Mouse (Mus musculus): ENCODE data around the gene Cers3. TPM values are rescaled to one million over a fixed set of nuclear protein-coding genes. Genes with fewer than 3 reads are reported as not detected.

Gene Cers3
- polyA plus RNA-seq, 1 experiment from 2014 or later: 0.69 TPM

GRCm38 (mm10) chr7:66741008-66741407 is 2.3 kb upstream of the Cers3 start:
- no peak overlapping the region for H3K27ac ChIP-seq (replicated peaks)
- H3K4me1 ChIP-seq: peaks cover 3% of the 10 kb centered on the region
- no peaks in the 10 kb centered on the region for H3K9me3 ChIP-seq (replicated peaks)
- WGBS: 84% methylated on average over 5 of the region's 5 CpGs
- DNase-seq (ENCODE audit: low spot score): no peak
- no peaks in the 10 kb centered on the region for H3K36me3 ChIP-seq
- H3K27me3 ChIP-seq (ENCODE audit: low read depth, poor library complexity, severe bottlenecking): no peaks in the 10 kb centered on the region
- H3K4me3 ChIP-seq: no peak overlapping the region

GRCm38 (mm10) chr7:66741412-66741811 is 1.9 kb upstream of the Cers3 start:
- Histone ChIP-seq H3K27me3 (ENCODE audit: low read depth, poor library complexity, severe bottlenecking) (no peaks in the 10 kb centered on the region), H3K4me3 (no peak overlapping the region), H3K27ac (replicated peaks) (no peak overlapping the region), H3K4me1 (peaks cover 3% of the 10 kb centered on the region), H3K36me3 (no peaks in the 10 kb centered on the region), H3K9me3 (replicated peaks) (no peaks in the 10 kb centered on the region)
- no peak for DNase-seq (ENCODE audit: low spot score)
- 61% methylated on average over 8 of the region's 8 CpGs for WGBS

- Histone ChIP-seq H3K27me3 (ENCODE audit: low read depth, poor library complexity, severe bottlenecking) (no peaks in the 10 kb centered on the region), H3K4me1 (no peaks in the 10 kb centered on the region), H3K27ac (replicated peaks) (no peak overlapping the region), H3K4me3 (no peak overlapping the region), H3K36me3 (no peaks in the 10 kb centered on the region), H3K9me3 (replicated peaks) (no peaks in the 10 kb centered on the region)
- DNase-seq (ENCODE audit: low spot score): no peak
- 87% methylated on average over 7 of the region's 7 CpGs for WGBS
Measured at GRCm38 (mm10) chr7:66746972-66747371, 3.7 kb downstream of the Cers3 start.

- Histone ChIP-seq H3K4me3 (no peak overlapping the region), H3K27ac (replicated peaks) (no peak overlapping the region), H3K27me3 (ENCODE audit: low read depth, poor library complexity, severe bottlenecking) (no peaks in the 10 kb centered on the region), H3K4me1 (no peaks in the 10 kb centered on the region), H3K36me3 (no peaks in the 10 kb centered on the region), H3K9me3 (replicated peaks) (no peaks in the 10 kb centered on the region)
- 88% methylated on average over 1 of the region's 1 CpGs for WGBS
- no peak for DNase-seq (ENCODE audit: low spot score)
Measured at GRCm38 (mm10) chr7:66749998-66750397, 6.7 kb downstream of the Cers3 start.

DNA sequence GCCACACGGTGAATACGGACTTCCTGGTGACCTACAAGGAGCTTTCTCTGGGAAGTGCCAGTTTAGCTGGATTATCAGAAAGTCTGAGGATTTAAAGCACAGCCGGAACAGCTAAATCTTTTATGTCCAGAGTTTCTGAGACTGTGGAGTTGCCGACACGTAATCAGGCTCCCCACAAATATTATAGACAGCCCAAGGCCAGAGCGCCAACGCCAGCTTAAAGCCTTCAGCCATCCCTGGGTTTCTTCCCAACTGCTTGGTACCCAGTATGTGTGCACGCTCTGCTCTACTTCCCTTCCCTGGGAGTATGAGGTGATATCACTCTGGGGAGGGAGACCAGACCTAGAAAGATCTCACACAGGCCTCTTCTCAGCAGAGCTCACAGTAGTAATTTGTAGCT is 10.5 kb downstream of the Cers3 start:
- Histone ChIP-seq H3K36me3 (no peaks in the 10 kb centered on the region), H3K4me1 (no peaks in the 10 kb centered on the region), H3K4me3 (no peak overlapping the region), H3K9me3 (replicated peaks) (no peaks in the 10 kb centered on the region), H3K27me3 (ENCODE audit: low read depth, poor library complexity, severe bottlenecking) (no peaks in the 10 kb centered on the region), H3K27ac (replicated peaks) (no peak overlapping the region)
- DNase-seq (ENCODE audit: low spot score): no peak
- 89% methylated on average over 8 of the region's 8 CpGs for WGBS

DNA sequence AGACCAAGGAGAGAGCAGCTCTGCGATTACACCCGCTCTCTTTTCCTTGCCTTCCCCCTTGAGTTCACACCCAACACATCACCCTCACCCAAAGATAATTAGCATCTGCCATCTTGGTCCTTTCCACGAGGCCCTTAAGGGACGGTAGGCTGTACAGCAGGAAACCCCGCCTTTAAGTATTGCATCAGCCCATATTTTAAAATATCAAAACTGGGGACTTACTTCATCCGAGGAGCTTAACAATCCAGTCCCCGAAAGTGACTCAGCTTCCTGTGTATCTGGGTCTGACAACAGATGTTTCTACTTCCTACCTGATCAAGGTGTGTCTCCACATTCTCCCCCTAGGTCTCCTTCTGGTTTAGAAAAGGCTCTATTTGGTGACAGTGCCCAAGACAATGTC is 12.3 kb downstream of the Cers3 start:
- H3K4me3 ChIP-seq: no peak overlapping the region
- H3K4me1 ChIP-seq: no peaks in the 10 kb centered on the region
- no peaks in the 10 kb centered on the region for H3K36me3 ChIP-seq
- no peak overlapping the region for H3K27ac ChIP-seq (replicated peaks)
- WGBS: 89% methylated on average over 7 of the region's 7 CpGs
- H3K27me3 ChIP-seq (ENCODE audit: low read depth, poor library complexity, severe bottlenecking): no peaks in the 10 kb centered on the region
- no peaks in the 10 kb centered on the region for H3K9me3 ChIP-seq (replicated peaks)
- DNase-seq (ENCODE audit: low spot score): no peak

- Histone ChIP-seq H3K4me1 (no peaks in the 10 kb centered on the region), H3K9me3 (replicated peaks) (no peaks in the 10 kb centered on the region), H3K27me3 (ENCODE audit: low read depth, poor library complexity, severe bottlenecking) (no peaks in the 10 kb centered on the region), H3K27ac (replicated peaks) (no peak overlapping the region), H3K36me3 (no peaks in the 10 kb centered on the region), H3K4me3 (no peak overlapping the region)
- WGBS: 85% methylated on average over 5 of the region's 5 CpGs
- no peak for DNase-seq (ENCODE audit: low spot score)
Measured at GRCm38 (mm10) chr7:66769902-66770301, 26.6 kb downstream of the Cers3 start.

DNA sequence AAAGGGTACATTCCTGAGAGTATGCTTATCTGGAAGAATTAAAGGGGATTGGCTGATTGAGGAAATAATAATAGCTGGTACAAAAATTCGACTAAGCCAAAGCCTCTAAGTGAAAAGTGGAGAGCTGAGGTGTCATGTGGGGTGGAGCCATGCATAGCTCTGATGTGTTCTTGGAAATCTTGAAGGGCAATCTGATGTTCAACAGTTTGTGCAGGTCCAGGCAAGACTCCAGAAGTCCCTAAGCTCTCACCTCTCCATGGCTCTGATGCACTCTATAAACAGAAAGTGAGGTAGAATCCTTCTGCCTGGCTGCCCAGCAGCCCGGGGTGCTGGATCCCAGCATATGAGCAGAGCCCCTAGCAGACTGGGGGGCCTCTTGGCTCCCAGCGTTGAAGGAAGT is 27.4 kb downstream of the Cers3 start:
- Histone ChIP-seq H3K9me3 (replicated peaks) (no peaks in the 10 kb centered on the region), H3K27ac (replicated peaks) (no peak overlapping the region), H3K4me1 (no peaks in the 10 kb centered on the region), H3K36me3 (no peaks in the 10 kb centered on the region), H3K27me3 (ENCODE audit: low read depth, poor library complexity, severe bottlenecking) (no peaks in the 10 kb centered on the region), H3K4me3 (no peak overlapping the region)
- no peak for DNase-seq (ENCODE audit: low spot score)
- 77% methylated on average over 3 of the region's 3 CpGs for WGBS

DNA sequence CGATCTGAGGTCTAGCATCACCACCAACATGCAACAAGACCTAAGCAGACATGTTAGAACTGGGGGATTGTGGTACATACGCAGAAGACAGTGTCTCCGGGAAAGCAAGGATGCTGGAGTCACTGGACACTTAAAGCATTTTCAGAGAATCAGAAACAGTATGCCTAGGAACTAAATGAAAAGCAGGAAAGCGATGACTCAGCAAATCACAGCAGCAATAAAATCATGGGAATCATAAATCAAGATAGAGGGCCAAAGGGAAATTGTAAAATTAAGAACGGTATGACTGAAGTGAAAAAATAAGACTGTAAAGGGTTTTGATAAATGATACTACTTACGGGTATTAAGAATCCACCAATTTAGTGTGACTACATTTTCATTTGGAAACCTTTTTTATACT is 27.9 kb downstream of the Cers3 start:
- H3K27ac ChIP-seq (replicated peaks): no peak overlapping the region
- no peaks in the 10 kb centered on the region for H3K4me1 ChIP-seq
- H3K36me3 ChIP-seq: no peaks in the 10 kb centered on the region
- no peak overlapping the region for H3K4me3 ChIP-seq
- H3K9me3 ChIP-seq (replicated peaks): no peaks in the 10 kb centered on the region
- WGBS: 95% methylated on average over 6 of the region's 6 CpGs
- no peaks in the 10 kb centered on the region for H3K27me3 ChIP-seq (ENCODE audit: low read depth, poor library complexity, severe bottlenecking)
- DNase-seq (ENCODE audit: low spot score): no peak

DNA sequence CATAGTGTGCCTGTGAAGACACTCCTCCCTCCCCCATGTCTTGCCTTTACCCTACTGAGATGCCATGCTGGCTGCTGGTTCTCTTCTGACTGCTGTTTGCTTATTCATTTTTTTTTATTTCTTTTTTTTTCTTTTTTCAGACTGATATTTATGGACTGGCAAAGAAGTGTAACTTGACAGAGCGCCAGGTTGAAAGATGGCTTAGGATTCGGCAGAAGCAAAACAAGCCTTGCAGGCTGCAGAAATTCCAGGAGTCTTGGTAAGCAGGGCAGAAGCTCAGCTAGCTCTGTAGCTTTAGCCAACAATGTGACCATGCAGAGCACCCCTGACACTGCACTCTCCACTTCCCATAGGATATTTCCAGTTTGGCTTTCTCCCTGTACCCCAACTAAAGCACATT is 36.1 kb downstream of the Cers3 start:
- Histone ChIP-seq H3K4me1 (no peaks in the 10 kb centered on the region), H3K27ac (replicated peaks) (no peak overlapping the region), H3K9me3 (replicated peaks) (no peaks in the 10 kb centered on the region), H3K4me3 (no peak overlapping the region), H3K27me3 (ENCODE audit: low read depth, poor library complexity, severe bottlenecking) (no peaks in the 10 kb centered on the region), H3K36me3 (no peaks in the 10 kb centered on the region)
- WGBS: 91% methylated on average over 2 of the region's 2 CpGs
- DNase-seq (ENCODE audit: low spot score): no peak

DNA sequence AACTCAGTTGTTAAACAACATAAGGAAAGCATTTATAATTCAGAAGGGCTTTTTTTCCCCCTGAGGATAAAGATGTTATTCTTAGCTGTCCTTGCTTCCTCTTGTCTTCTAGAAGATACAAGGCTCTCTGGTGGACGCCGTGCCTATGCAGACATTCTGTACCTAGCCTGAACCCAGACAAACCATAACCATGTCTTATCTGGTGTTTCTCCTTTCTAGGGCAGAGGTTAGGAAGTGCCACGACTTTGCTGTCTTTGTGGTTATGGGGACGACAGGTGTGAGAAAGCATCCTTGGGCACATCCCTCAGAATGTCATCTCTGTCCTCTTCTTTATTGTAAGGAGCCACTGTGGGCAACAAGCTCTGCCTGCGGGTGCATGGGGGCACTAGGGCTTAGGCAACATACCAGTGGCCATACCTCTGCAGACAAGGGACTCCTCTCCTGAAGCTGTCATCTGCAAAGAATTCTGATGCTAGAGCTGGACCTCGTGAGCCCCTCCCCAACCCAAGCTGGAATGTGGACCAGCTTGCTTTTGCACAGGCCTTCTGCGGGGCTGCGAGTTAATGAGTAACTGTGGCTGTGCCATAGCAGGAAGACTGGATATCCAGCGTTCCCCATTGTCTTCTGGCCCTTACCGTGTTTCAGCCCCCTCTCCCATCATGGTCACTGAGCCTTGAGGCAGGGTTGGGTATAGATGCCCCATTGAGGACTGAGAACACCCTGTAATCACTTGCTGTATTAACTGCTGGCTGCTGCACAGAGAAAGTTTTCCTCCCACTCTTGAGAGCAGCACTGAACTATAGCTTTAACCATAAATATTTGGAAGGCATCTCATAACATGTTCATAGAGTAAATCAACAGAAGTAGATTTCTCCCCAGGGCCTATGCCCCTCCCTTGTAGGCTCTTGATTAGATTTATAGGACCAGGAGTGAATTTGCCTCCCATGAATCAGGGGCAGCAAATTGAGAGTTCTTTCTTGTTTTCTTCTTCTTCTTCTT is 36.9 kb downstream of the Cers3 start:
- H3K9me3 ChIP-seq (replicated peaks): no peaks in the 10 kb centered on the region
- DNase-seq (ENCODE audit: low spot score): no peak
- 83% methylated on average over 10 of the region's 10 CpGs for WGBS
- no peak overlapping the region for H3K4me3 ChIP-seq
- no peaks in the 10 kb centered on the region for H3K36me3 ChIP-seq
- H3K27me3 ChIP-seq (ENCODE audit: low read depth, poor library complexity, severe bottlenecking): no peaks in the 10 kb centered on the region
- H3K27ac ChIP-seq (replicated peaks): no peak overlapping the region
- H3K4me1 ChIP-seq: no peaks in the 10 kb centered on the region

GRCm38 (mm10) chr7:66786476-66786875 is 43.2 kb downstream of the Cers3 start:
- Histone ChIP-seq H3K27ac (replicated peaks) (no peak overlapping the region), H3K4me1 (peaks cover 10% of the 10 kb centered on the region), H3K27me3 (ENCODE audit: low read depth, poor library complexity, severe bottlenecking) (no peaks in the 10 kb centered on the region), H3K36me3 (no peaks in the 10 kb centered on the region), H3K4me3 (no peak overlapping the region), H3K9me3 (replicated peaks) (no peaks in the 10 kb centered on the region)
- DNase-seq (ENCODE audit: low spot score): no peak
- WGBS: 86% methylated on average over 3 of the region's 3 CpGs

DNA sequence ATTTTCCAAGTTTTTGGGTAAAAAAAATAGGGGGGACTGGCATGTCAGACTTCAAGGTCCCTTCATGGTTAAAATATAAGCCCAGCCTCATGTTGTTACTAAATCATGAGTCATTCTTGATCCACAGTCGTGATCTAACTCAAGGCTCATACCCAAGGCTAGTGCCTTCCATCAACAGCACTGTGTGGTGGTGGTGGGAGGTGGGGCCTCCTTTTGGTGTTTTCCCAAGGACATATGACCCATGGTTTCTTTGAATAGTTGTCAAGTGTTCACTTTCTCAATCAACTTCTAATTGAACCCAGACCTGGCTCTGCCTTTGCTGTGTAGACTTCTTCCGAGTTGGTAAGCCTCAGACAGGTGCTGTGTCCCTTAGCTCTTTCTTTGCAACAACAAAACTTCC is 44.5 kb downstream of the Cers3 start:
- 73% methylated on average over 2 of the region's 2 CpGs for WGBS
- Histone ChIP-seq H3K9me3 (replicated peaks) (no peaks in the 10 kb centered on the region), H3K4me3 (no peak overlapping the region), H3K27me3 (ENCODE audit: low read depth, poor library complexity, severe bottlenecking) (no peaks in the 10 kb centered on the region), H3K4me1 (peaks cover 10% of the 10 kb centered on the region), H3K27ac (replicated peaks) (no peak overlapping the region), H3K36me3 (no peaks in the 10 kb centered on the region)
- DNase-seq (ENCODE audit: low spot score): no peak
